Mouse (Mus musculus) common myeloid progenitor, adult 5-6 weeks (primary cell): ENCODE data around the gene Nphs1. TPM values are rescaled to one million over a fixed set of nuclear protein-coding genes. Genes with fewer than 3 reads are reported as not detected.
"Not testable (repeated sequence)": the region's sequence is repeated elsewhere in the genome, so short reads cannot be mapped to it uniquely, and the experiment has no call there.

Experiments
- ATAC-seq: replicated peaks from 2 replicates; pipeline ENCODE4 v1.8.0; 2016; ENCODE audit warnings: low read depth, mild to moderate bottlenecking, moderate TSS enrichment, inconsistent platforms; ENCODE audit not compliant: poor library complexity, severe bottlenecking
- total RNA-seq: library from RNA; stranded (forward); fragments of 200-1000, 187-1606 nt; gene quantifications from 2 replicates; pipeline ENCODE4 v1.2.3, GENCODE M21; 2017

The Nphs1 gene
- total RNA-seq, 1 experiment from 2014 or later: 1.8 TPM

DNA sequence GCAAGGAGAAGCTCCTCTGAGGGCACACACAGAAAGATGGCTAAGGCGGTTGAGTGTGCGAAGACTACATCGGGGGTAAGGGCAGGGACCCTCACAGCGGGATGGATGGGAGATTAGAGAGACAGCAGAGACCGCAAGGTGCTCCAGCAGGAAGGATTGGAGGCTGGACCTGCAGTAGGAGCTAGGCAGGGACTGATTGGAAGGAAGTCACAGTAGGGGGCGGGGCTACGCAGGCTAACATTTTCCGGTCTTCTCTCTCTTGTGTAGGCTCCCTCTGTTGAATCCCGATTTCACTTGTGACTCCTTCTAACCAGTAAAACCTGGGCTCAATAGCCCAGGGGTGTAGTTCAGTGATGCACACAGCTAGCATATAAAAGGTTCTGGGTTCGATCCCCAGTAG lies 21.2 kb upstream of the Nphs1 start:
- ATAC-seq: 0 out of 2 replicates have a peak, but pooled peaks have one; percentile 43

DNA sequence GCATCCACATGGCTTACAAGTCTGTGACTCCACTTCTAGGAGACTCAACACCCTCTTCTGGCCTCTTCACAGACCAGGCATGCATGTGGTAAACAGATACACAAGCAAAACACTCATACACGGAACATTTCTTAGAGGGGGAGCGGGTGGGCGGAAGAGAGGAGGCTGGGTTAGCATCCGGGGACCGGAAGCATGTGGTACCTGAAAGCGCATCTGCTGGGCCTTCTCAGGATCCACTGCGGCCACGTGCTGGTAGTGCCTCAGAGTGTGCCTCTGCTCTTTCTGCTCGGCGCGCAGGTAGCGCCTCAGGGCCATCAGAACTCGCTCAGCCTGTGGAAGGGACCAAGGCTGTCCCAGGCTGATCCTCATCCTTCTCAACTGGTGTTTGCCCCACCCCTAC lies 18.4 kb upstream of the Nphs1 start:
- ATAC-seq: no peak

DNA sequence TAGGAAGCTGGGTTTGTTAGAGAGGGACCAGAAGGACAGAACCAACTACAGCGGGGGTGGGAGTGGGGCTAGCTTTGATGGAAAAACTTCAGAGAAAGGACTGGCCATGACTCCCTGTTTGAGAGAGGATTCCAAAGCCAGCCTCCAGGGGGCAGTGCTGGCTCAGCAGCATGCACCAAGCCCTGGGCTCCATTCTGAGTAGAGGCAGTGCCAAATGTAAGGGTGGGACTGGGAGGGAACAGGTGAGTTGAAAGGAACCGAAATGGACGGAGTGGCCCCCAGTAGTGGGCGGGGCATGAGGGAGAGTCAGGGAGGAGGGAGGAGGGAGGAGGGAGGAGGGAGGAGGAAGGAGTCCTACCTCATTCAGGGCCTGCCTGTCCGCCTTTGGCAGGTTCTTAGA lies 17.4 kb upstream of the Nphs1 start:
- ATAC-seq: peak; percentile 77

DNA sequence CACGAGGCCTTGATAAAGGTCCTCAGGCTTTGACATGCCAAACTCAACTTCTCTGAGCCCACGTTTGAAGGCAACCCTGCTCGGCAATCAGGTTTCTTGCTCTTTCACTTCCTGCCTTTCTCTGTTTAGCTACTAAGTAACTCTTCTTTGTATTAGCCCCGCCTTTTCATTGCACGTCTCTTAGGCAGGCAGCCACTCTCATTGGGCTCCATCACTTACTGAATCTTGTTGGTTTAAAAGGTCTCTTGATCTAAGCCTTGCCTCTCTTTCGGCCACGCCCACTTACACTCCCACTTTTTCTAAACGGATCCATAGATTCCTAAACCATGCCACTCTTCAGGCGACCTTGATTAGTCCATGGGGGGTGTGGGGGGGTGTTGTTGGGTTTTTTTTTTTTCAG lies 14.4 kb upstream of the Nphs1 start:
- ATAC-seq: no peak

DNA sequence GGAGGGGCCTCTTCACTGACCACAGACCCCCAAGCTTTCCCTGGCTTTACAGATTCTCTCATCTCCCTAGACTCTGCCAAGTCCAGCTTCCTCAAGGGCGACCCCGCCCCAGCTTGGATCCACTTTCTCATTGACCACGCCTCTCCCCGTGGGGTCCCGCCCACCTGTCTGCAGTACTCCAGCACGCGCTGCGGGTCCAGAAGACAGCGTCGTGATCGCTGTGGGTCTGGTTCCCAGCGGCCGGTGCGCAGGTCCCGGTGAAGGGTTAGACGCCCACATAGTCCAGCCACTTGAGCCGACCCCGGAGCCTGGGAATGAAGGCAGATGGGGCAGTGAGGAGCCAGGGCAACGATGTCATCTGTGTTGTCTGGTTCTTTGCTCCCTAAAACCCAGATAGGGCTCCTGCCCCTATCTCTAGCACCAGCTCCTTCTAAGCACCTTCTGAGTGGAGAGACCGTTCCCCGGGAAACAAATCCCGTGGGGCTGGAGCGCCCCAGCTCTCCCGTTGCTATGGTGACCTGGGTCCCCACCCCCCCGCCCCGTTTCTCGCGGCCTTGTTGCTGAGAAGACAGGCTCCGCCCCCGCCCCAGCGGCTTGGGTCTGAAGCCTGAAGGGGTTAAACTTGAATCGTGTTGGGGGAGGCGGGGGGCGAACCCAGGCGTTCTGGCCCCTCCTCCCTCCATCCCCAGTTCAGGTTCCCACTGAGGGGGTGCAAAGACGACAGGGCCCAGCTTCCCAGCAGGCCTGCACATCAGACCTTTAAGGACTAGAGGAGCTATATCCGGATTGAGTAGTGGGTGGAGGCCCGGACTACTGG lies 13.8 kb upstream of the Nphs1 start:
- 0 out of 2 replicates have a peak, but pooled peaks have one; percentile 45 for ATAC-seq

DNA sequence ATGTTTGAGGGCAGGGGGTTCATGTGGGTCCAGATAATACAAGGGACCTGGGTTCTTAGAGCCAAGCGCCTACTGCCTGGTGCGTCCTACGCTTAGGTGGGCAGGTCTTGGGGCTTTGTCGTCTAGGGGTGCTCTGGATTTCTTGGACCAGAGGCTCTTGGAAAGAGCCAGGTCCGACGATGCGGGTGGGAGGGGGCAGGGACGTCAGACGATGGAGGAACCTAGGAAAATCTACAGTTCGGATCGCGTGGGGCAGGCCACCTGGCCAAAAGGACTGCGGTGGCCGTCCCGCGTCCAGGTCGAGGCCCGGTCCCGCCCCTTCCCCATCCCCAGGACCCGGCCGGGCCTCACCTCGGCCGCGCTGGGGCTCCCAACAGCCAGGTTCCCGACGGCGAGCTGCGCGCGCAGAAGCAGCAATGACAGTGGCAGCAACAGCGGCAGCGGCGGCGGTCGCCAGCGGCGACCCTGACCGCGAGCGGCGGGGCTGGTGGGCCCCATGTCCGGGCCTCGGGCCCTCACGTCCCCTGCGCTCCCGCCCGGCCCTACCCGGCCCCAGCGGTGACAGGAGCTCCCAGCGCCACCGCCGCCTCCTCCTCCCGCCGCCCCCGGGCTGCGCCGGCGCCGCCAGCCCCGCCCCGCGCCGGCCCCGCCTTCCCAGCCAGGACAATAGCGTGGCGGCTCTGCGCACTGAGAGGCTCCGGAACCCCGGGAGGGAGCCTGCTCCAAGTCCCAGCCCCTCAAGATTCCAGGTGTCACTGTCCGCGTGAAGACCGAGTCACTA lies 13.0 kb upstream of the Nphs1 start, which contains the start of gene Aplp1:
Aplp1 (minus strand) TSS at position 565 of the 781 bp plus-strand sequence.
- 0 out of 2 replicates have a peak, but pooled peaks have one; percentile 40 for ATAC-seq

DNA sequence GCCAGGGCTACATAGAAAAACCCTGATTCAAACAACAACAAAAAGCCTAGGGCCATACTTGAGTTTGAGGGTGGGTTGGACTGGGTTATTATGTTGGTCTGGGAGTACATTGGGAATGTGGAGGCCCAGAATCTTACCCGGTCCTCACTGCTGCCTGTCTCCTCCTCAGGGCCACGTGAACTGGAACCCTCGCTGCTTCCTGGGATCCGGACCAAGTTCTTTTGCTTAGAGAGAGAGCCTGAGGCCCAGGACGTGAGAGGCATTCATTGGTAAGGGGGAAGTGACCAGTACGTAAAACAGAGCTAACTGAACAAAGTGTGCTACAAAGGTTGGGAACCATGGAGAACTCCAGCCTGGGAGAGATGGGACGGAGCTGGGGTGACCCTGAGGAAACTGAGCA lies 7.9 kb upstream of the Nphs1 start:
- no peak for ATAC-seq

DNA sequence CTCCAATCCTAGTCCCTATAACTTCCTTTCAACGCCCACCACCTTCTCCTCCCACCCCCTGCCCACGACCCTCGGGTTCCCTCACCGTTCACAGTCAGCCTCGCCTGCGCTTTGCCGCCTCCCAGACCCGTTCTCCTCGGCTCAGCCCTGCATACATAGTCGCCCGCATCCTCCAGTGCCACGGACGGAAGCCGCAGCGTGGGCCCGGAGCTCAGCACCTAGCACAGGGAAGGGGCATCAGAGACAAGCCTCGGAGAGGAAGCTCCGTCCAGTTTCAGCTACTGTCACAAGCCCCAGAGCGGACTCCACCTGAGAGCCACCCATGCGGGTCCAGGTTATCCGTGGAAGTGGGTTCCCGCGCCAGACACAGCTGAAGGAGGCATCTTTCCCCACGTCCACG lies 4.8 kb upstream of the Nphs1 start:
- ATAC-seq: 0 out of 2 replicates have a peak, but pooled peaks have one; percentile 13

DNA sequence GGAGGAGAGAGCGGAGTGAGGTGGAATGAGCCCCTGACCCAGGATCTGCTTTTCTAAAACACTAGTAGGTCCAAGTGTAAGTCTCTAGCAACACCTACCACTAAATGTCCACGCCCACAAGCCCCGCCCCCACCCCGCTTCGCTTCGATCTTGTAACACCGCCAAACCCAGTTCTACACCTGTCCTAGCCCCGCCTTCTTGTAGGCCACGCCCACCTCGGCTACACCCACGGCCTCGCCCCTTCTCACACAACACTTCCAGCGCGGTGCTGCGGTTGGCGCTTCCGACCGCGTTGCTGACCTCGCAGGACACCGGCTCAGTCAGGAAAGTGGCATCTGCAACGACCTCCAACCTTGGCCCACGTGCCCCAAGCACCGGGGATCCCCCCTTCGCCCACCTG lies 4.3 kb upstream of the Nphs1 start:
- ATAC-seq: peak; percentile 77

DNA sequence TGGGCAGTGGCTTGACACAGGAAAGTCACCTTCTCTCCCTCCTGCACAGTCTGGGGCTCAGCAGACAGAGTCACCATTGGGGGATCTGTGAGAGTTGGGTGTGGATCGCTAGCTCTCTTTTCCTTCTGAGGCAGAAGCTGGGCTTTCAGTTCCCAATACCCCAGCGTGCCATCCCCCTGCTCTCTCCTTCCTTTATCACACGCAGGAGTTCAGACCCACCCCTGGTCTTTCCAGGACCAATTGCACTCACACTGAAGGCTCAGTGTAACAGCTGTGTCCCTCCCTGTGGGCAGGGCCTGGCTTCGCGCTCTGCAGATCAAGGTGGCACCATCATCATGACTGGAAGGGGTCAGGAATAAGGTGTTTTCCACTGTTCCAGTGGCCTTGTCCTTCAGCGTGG lies 3.9 kb upstream of the Nphs1 start:
- ATAC-seq: peak; percentile 50

DNA sequence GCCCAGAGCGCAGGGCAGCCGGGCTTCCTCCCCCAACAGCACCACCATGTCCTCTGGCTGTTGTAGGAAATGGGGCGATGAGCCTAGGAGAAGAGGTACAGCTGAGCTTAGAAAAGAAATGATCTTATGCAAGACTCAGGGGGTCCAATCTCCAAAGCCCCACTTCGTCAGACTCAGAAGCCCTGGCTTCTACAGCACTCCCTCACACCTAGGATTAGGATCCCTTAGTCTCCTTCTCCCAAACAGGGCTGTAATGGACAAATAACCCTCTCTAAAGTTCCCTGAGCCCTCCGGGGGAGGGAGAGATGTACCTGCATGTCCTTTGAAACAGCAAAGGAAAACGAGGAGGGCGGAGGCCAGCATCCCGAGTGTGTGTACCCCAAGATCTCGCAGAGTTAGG lies 1.6 kb upstream of the Nphs1 start:
- no peak for ATAC-seq

DNA sequence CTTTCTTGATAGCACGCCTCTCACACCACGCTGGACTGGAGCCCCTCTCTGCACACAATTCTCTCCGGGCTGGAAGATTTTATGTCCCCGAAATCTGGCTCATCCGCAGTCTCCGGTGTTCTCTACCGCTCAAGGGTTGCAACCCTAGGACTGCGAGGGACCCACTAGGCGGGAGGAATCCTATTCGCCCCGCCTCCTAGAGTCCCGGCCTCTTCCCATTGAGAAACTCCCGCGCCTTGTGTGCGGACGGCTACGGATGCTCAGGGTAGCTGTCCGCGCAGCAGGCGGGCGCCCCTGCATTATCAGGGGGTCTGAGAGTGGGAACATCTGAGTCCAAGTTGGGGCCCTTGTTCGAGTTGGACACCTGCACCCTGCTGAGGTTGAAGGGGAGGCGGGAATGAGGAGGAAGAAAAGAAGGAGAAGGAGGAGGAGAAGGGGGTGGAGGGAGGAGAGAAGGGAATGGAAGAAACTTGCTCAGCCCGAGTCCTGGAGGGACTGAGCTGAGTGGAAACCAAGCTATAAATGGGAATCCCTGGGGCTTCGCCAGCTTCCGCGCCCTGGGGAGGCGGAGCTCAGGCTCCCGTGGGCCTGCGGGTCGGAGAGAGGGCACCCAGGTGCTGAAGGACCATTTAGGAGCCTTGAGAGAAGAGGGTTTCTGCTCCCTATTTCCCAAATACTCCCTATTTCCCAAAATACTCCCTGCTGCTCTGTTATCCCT lies 1.0 kb upstream of the Nphs1 start:
- ATAC-seq: no peak

DNA sequence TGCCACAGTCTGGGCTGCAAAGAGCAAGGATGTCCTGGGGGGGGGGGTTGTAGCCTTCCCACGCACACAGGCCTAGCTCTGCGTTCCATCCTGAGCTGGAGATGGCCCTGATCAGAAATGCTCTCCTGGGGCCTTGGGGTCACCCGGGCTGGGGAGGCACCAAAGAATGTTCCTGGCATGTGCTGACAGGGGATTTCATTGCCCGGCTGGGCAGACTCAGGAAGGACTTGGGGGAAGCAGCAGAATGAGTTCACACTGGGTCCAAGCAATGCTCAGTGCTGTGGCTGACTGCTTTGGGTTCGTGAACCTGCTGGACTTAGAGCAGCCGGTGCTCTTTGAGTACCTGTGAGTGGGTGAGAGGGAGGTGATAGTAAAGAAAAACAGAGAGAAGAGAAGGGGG lies 1.4 kb downstream of the Nphs1 start:
- ATAC-seq: no peak

DNA sequence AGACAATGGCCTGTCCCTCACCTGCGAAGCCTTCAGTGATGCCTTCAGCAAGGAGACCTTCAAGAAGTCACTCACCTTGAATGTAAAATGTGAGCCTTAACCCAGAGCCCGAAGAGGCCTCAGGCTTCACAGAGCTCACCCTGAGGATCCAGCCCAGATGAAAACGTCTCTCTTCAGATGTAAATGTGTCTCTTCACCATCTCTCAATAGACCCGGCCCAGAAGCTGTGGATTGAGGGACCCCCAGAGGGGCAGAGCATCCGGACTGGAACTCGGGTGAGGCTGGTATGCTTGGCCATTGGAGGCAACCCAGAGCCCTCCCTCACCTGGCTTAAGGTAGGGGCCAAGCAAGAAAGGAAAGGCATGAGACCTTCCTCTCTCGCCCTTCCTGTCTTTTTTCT lies 5.5 kb downstream of the Nphs1 start:
- ATAC-seq: no peak

DNA sequence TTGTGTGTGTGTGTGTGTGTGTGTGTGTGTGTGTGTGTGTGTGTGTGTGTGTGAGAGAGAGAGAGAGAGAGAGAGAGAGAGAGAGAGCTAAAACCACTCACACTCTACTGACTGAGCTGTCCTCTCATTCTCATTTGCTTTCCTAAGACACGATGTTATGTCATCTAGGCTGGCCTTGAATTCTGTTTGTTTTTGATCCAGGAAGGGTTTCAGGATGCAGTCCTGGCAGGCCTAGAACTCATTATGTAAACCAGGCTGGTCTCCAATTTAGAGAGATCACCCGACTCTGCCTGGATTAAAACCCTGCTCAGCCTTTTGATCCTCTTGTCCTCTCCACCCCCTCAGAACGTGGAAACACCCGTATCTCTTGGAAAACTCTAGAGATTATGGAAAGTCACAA lies 5.9 kb downstream of the Nphs1 start:
- ATAC-seq: no peak

DNA sequence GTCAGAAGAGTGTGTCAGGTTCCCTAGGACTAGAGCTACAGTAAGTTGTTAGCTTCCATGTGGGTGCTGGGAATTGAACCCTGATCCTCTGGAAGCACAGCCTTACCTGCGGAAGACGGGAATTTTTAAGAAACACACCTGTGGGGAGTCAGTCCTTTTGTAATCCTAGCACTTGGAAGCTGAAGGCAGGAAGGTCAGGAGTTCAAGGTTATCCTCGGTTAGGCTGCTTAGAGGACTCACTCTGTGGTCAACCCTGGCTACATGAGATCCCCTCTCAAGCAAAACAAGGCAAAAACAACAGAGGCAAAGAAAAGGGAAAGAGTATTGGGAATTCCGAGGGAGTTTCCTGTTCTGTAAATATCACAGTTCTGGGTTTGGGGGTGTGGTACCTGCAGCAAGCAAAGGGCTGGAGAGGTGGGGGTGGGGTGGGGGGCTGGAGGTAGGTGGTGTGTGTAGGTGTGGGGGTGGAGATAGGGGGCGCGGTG lies 6.7 kb downstream of the Nphs1 start:
- ATAC-seq: no peak

DNA sequence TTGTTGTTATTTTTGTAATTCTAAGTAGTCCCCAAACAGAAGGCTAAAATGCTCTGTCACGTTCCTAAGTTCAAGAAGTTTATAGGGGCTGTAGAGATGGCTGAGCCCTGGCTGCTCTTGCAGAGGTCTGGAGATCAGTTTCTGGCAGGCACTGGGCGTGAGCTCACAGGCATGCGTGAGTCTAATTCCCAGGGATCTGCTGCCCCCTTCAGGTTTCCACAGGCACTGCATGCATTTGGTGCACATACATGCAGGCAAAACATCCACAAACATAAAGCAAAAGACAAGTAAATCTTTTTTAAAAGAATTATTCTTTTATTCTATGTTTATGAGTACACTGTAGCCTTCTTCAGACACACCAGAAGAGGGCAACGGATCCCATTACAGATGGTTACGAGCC lies 14.3 kb downstream of the Nphs1 start:
- ATAC-seq: peak; percentile 62; the same call in 1 of the 2 replicates

DNA sequence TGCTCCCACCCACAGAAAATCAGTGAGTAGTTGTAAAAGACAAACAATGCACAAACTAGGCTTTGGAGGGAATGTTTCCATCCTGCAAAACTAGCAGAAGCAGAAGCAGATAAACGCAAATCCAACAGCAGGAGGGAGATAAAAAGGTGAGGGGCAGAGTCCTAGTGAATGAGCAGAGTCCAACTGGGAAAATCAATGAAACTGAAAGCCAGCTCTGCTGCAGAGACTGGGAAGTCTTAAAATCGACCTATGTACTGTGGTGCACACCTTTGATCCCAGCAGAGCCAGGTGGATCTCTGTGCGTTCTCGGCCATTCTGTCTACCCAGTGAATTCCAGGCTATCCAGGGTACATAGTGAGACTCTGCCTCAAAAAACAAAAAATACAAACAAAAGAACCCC lies 16.9 kb downstream of the Nphs1 start:
- ATAC-seq: no peak

DNA sequence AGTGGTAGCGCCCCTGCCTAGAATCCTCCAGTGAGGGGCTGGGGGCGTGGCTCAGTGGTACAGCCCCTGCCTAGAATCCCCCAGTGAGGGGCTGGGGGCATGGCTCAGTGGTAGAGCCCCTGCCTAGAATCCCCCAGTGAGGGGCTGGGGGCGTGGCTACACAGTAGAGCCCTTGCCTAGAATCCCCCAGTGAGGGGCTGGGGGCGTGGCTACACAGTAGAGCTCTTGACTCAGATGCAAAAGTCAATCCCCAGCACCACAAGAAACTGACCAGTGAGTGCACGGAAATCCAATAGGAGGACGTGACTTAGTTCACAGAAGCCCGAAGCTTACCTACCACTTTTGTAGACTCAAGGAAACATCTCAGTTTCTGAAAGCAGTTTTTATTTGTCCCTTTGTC lies 18.0 kb downstream of the Nphs1 start:
- ATAC-seq: not testable (repeated sequence)
